Mouse (Mus musculus): ENCODE data around the gene Kcnj9. TPM values are rescaled to one million over a fixed set of nuclear protein-coding genes. Genes with fewer than 3 reads are reported as not detected.

The Kcnj9 gene
- polyA plus RNA-seq, 1 experiment = 1.5 TPM

GRCm38 (mm10) chr1:172318424-172319035, 10.6 kb downstream of the Kcnj9 start:
- no peak overlapping the region for H3K4me3 ChIP-seq (ENCODE audit: control insufficient read depth, insufficient read depth, low read length)
- peaks cover 4% of the 10 kb centered on the region; the same call in 1 of the 2 replicates for H3K36me3 ChIP-seq (ENCODE audit: control insufficient read depth, insufficient read depth, low read length)
- no peak overlapping the region for H3K27ac ChIP-seq (ENCODE audit: control insufficient read depth, insufficient read depth, low read length)
- TF ChIP-seq POLR2A (IDR thresholded peaks at IDR 0.05; ENCODE audit: control insufficient read depth, extremely low read depth, insufficient read depth, low read length, poor library complexity) (no peak), CTCF (IDR thresholded peaks at IDR 0.05; ENCODE audit: borderline replicate concordance, control insufficient read depth, extremely low read depth, insufficient read depth, low read length, poor library complexity) (no peak)
- H3K4me1 ChIP-seq (replicated peaks; ENCODE audit: control insufficient read depth, insufficient read depth, low read length) = no peaks in the 10 kb centered on the region; the same call in none of the 2 replicates
- WGBS = 97% methylated on average over 19 of the region's 19 CpGs
- DNase-seq = no peak
- no peaks in the 10 kb centered on the region for H3K27me3 ChIP-seq (ENCODE audit: control insufficient read depth, insufficient read depth, low read length)

- 97% methylated on average over 15 of the region's 15 CpGs for WGBS
- peaks cover 4% of the 10 kb centered on the region for H3K4me1 ChIP-seq (replicated peaks; ENCODE audit: control insufficient read depth, insufficient read depth, low read length)
- TF ChIP-seq CTCF (IDR thresholded peaks at IDR 0.05; ENCODE audit: borderline replicate concordance, control insufficient read depth, extremely low read depth, insufficient read depth, low read length, poor library complexity) (no peak), POLR2A (IDR thresholded peaks at IDR 0.05; ENCODE audit: control insufficient read depth, extremely low read depth, insufficient read depth, low read length, poor library complexity) (no peak)
- no peak overlapping the region for H3K4me3 ChIP-seq (ENCODE audit: control insufficient read depth, insufficient read depth, low read length)
- H3K27ac ChIP-seq (ENCODE audit: control insufficient read depth, insufficient read depth, low read length) = no peak overlapping the region
- DNase-seq = no peak
- H3K36me3 ChIP-seq (ENCODE audit: control insufficient read depth, insufficient read depth, low read length) = peaks cover 4% of the 10 kb centered on the region; the same call in 1 of the 2 replicates
- H3K27me3 ChIP-seq (ENCODE audit: control insufficient read depth, insufficient read depth, low read length) = no peaks in the 10 kb centered on the region
Observed at GRCm38 (mm10) chr1:172317946-172318345, 11.2 kb downstream of the Kcnj9 start.

GRCm38 (mm10) chr1:172317431-172317830, 11.7 kb downstream of the Kcnj9 start:
- Histone ChIP-seq H3K4me1 (replicated peaks; ENCODE audit: control insufficient read depth, insufficient read depth, low read length) (peaks cover 9% of the 10 kb centered on the region), H3K4me3 (ENCODE audit: control insufficient read depth, insufficient read depth, low read length) (no peak overlapping the region), H3K27ac (ENCODE audit: control insufficient read depth, insufficient read depth, low read length) (no peak overlapping the region), H3K27me3 (ENCODE audit: control insufficient read depth, insufficient read depth, low read length) (no peaks in the 10 kb centered on the region), H3K36me3 (ENCODE audit: control insufficient read depth, insufficient read depth, low read length) (peaks cover 4% of the 10 kb centered on the region; the same call in 1 of the 2 replicates)
- WGBS = 96% methylated on average over 18 of the region's 18 CpGs
- TF ChIP-seq CTCF (IDR thresholded peaks at IDR 0.05; ENCODE audit: borderline replicate concordance, control insufficient read depth, extremely low read depth, insufficient read depth, low read length, poor library complexity) = no peak
- no peak for TF ChIP-seq POLR2A (IDR thresholded peaks at IDR 0.05; ENCODE audit: control insufficient read depth, extremely low read depth, insufficient read depth, low read length, poor library complexity)
- no peak for DNase-seq

DNA sequence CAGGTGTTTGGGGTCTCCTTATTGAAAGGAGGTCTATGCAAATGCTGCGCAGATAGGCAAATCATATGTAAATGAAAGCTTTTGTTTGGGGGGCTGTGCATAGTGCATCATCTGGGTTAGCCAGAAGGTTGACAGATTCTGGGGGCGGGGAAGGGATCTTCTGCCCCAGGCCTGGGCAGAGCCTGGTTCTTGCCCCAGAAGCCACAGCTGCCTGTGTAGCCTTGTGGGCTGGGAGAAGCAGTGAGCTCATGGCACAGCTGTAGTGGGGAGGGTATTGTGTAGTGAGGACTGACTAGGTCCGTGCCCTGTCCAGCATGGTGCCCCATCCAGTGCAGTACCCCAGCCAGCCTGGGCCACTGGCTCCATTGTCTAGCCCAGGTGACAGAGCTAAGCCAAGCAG, 14.2 kb downstream of the Kcnj9 start:
- TF ChIP-seq CTCF (IDR thresholded peaks at IDR 0.05; ENCODE audit: borderline replicate concordance, control insufficient read depth, extremely low read depth, insufficient read depth, low read length, poor library complexity) = no peak
- no peak for TF ChIP-seq POLR2A (IDR thresholded peaks at IDR 0.05; ENCODE audit: control insufficient read depth, extremely low read depth, insufficient read depth, low read length, poor library complexity)
- Histone ChIP-seq H3K27me3 (ENCODE audit: control insufficient read depth, insufficient read depth, low read length) (no peaks in the 10 kb centered on the region), H3K4me3 (ENCODE audit: control insufficient read depth, insufficient read depth, low read length) (no peak overlapping the region), H3K27ac (ENCODE audit: control insufficient read depth, insufficient read depth, low read length) (no peak overlapping the region), H3K36me3 (ENCODE audit: control insufficient read depth, insufficient read depth, low read length) (peaks cover 4% of the 10 kb centered on the region; the same call in 1 of the 2 replicates), H3K4me1 (replicated peaks; ENCODE audit: control insufficient read depth, insufficient read depth, low read length) (peaks cover 27% of the 10 kb centered on the region)
- 91% methylated on average over 3 of the region's 3 CpGs for WGBS
- DNase-seq = no peak

DNA sequence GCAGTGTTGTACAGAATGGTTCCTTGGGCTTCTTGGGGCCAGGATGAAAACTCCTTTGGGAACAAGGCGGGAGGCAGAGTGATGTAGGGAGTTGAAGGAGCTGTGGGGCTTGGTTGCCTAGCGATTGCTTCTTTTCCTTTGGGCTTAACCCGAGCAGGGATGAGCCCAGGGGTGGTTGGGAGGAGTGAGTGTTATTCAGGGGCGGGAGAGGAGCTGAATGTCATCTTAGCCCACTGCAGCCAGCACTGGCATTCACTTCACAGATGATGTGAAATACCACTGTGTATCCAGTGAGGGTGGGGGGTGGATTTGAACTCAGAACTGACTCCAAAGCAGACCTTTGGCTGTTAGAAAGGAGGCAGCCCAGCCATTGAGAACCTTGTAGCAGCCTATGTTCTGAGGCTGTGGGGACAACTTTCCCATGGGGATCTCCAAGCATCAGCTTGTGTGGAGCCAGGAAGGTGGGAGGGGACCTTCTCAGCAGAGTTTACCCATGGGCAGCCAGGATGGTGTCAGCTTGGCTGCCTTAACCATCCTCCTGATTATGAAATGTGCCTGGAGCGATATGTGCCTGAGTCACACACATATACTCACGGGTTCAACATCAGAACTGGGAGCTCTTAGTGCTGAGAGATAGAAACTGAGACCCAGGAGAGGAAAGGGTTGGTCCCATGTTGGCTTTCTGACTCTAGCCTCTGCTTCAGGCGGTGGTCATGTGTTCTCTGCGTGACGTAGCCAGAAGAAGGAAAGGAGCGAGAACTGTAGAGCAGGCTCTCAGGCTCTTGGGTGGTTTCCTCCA, 15.3 kb downstream of the Kcnj9 start:
- no peak for DNase-seq
- no peak overlapping the region for H3K4me3 ChIP-seq (ENCODE audit: control insufficient read depth, insufficient read depth, low read length)

DNA sequence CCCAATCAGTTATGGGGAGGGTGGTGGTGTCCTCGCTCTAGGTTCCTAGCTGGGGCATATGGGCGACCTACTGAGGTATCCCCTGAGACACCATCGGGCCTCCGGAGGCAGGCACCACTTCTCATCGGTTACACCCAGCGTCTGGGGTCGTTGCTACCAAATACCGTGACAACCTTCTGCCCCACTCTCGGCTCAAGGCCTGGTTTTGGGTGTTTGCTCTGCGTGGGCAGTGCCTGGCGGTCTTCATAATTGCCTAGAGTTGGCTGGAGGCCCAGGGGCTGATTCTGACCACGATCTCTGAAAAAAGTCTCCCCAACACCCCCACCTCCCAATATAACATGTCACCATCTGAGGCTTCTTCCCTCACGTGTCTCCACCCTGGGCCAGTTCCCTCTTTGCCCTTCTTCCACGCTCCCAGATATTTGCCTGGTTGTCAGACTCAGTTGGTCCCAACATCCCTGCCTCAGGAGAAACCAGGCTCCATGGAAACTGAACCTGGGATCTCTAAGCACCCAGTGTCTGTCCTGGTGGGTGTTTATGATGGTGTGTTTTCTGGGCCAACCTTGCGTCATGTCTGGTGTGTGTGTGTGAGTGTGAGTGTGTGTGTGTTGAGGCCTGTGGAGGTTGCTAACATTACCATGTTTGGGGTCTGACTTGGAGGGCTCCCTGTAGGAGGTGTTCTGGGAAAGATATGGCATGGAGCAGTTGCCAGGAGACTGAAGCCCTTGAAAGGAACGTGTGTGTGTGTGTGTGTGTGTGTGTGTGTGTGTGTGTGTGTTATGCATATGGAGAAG, 16.2 kb downstream of the Kcnj9 start:
- Histone ChIP-seq H3K27ac (ENCODE audit: control insufficient read depth, insufficient read depth, low read length) (no peak overlapping the region), H3K27me3 (ENCODE audit: control insufficient read depth, insufficient read depth, low read length) (no peaks in the 10 kb centered on the region), H3K4me3 (ENCODE audit: control insufficient read depth, insufficient read depth, low read length) (peak overlapping the region; percentile 65), H3K36me3 (ENCODE audit: control insufficient read depth, insufficient read depth, low read length) (no peaks in the 10 kb centered on the region; the same call in 1 of the 2 replicates), H3K4me1 (replicated peaks; ENCODE audit: control insufficient read depth, insufficient read depth, low read length) (peaks cover 30% of the 10 kb centered on the region)
- DNase-seq = no peak
- 19% methylated on average over 16 of the region's 16 CpGs for WGBS
- no peak for TF ChIP-seq POLR2A (IDR thresholded peaks at IDR 0.05; ENCODE audit: control insufficient read depth, extremely low read depth, insufficient read depth, low read length, poor library complexity)
- no peak for TF ChIP-seq CTCF (IDR thresholded peaks at IDR 0.05; ENCODE audit: borderline replicate concordance, control insufficient read depth, extremely low read depth, insufficient read depth, low read length, poor library complexity)

More for the DNA sequence above, 15.3 kb downstream of the Kcnj9 start:
- no peaks in the 10 kb centered on the region; the same call in 1 of the 2 replicates for H3K36me3 ChIP-seq (ENCODE audit: control insufficient read depth, insufficient read depth, low read length)
- TF ChIP-seq CTCF (IDR thresholded peaks at IDR 0.05; ENCODE audit: borderline replicate concordance, control insufficient read depth, extremely low read depth, insufficient read depth, low read length, poor library complexity) (no peak), POLR2A (IDR thresholded peaks at IDR 0.05; ENCODE audit: control insufficient read depth, extremely low read depth, insufficient read depth, low read length, poor library complexity) (no peak)
- H3K27me3 ChIP-seq (ENCODE audit: control insufficient read depth, insufficient read depth, low read length) = no peaks in the 10 kb centered on the region
- peaks cover 30% of the 10 kb centered on the region for H3K4me1 ChIP-seq (replicated peaks; ENCODE audit: control insufficient read depth, insufficient read depth, low read length)
- H3K27ac ChIP-seq (ENCODE audit: control insufficient read depth, insufficient read depth, low read length) = no peak overlapping the region
- WGBS = 90% methylated on average over 10 of the region's 10 CpGs
